Comparison of ENCODE assay signal across 27 mouse cellular contexts in the genomic region with DNA sequence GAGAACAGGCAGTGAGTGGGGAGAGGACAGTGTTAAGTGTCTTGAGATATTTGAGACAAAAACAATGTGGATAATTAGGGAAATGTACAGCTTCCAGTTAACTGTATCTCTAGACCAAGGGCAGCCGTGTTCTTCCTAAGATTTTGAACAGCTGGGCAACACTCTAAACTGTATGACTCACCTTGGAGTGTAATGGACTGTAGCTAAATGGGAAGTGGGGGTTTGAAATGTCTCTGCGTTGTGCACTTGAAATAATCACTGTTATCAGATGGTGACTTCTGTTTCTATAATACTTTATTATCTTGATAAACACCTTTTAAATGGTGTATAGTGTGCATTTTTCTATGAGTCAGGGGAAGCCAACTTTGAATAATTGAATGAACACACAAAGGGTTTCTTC. TPM values are rescaled to one million over a fixed set of nuclear protein-coding genes. Genes with fewer than 3 reads are reported as not detected.
DNase-seq lines count a peak whose midpoint lies in the region; ATAC-seq and TF ChIP-seq lines count a peak whose summit lies in the region.
"Had no signal": no experiment of that assay in that cellular context is flagged by ENCODE, and none has a peak within 500 bp of the region (broad histone marks: within the 10 kb centered on the region; RNA-seq: fewer than 3 reads in every experiment).

No protein-coding gene starts in this region.

- CTCF ChIA-PET in Patski (lab: Charles Lee) = interaction anchor here (1.0 kb wide), 1 partner anchor 83 kb away, joined by 3 read pairs; no protein-coding TSS in a partner anchor

- peak; percentile 41 for ATAC-seq in Patski
- no peak for ATAC-seq in midbrain, embryonic 16.5 days
- ATAC-seq: forebrain, embryonic 14.5 days; intestine, embryonic 15.5 days had no signal

- DNase-seq in layer of hippocampus, adult 2 months (ENCODE audit: low spot score in 2 of 2) = no peak
- DNase-seq in layer of hippocampus, adult 8-10 months (ENCODE audit: low spot score in 2 of 2) = no peak
- DNase-seq in MEL (ENCODE audit: low read depth, low spot score) (peak; percentile 24), Patski (ENCODE audit: low read depth, low spot score) (no peak)
- no peak for DNase-seq in gastrocnemius, postnatal 36 days
- no peak for DNase-seq in spleen, postnatal 14 days (ENCODE audit: low spot score in 2 of 2)
- DNase-seq in adrenal gland, adult 18-20 months (ENCODE audit: low spot score in 2 of 2) = no peak
- DNase-seq: adrenal gland, postnatal 25 days; B cell, adult 2 months; cerebellum, adult 8-10 months; cerebellum, postnatal 36 days; heart, postnatal 10 days; kidney, adult 8-10 months; liver; lung, adult 2 months; lung, postnatal 10 days; right cerebral cortex, postnatal 25 days; thymus, postnatal 14 days had no signal

- H3K4me1 ChIP-seq in MEL (ENCODE audit: control insufficient read depth in 1 of 2, insufficient read depth in 2 of 2, low read length in 2 of 2) = peaks cover 0 to 3% of the 10 kb centered on the region in 2 experiments; a peak in 1 of 4 replicates
- H3K4me1 ChIP-seq in midbrain, embryonic 16.5 days (ENCODE audit: control insufficient read depth, insufficient read depth, low read length) = peaks cover 12% of the 10 kb centered on the region
- H3K4me1 ChIP-seq: intestine, embryonic 15.5 days had no signal

- TF ChIP-seq RAD21 in MEL (IDR thresholded peaks at IDR 0.05; ENCODE audit: low read depth, low read length) = no peak

- in situ Hi-C loops in Patski (cut with MboI; ENCODE audit: low pct_unique_long_range_greater_than_20kb) = loop anchor here (5.0 kb wide), 1 partner anchor 359 kb away; no protein-coding TSS in a partner anchor

- POLR2A ChIA-PET in Patski (lab: Charles Lee) = no interaction called here

- peak overlapping the region; percentile 91 for H3K4me3 ChIP-seq in layer of hippocampus, adult 2 months
- no peak overlapping the region for H3K4me3 ChIP-seq in MEL (ENCODE audit: control insufficient read depth in 1 of 2, insufficient read depth in 1 of 2, low read depth in 2 of 2, low read length in 2 of 2)
- H3K4me3 ChIP-seq in midbrain, embryonic 16.5 days (ENCODE audit: low read depth, low read length) = no peak overlapping the region
- H3K4me3 ChIP-seq: heart, embryonic 13.5 days; intestine, embryonic 15.5 days; neural tube, embryonic 12.5 days had no signal

- H3K9me3 ChIP-seq in MEL (replicated peaks; ENCODE audit: insufficient read depth, low read length) = no peaks in the 10 kb centered on the region
- no peaks in the 10 kb centered on the region for H3K9me3 ChIP-seq in midbrain, embryonic 16.5 days (replicated peaks; ENCODE audit: control insufficient read depth, low read length, poor library complexity, severe bottlenecking)
- H3K9me3 ChIP-seq: heart, embryonic 13.5 days; intestine, embryonic 15.5 days; neural tube, embryonic 12.5 days had no signal

- no peaks in the 10 kb centered on the region for H3K36me3 ChIP-seq in MEL (ENCODE audit: control insufficient read depth in 1 of 2, insufficient read depth in 2 of 2, low read length in 2 of 2)
- H3K36me3 ChIP-seq in midbrain, embryonic 16.5 days (ENCODE audit: control insufficient read depth, insufficient read depth, low read length) = peaks cover 3% of the 10 kb centered on the region; the same call in 1 of the 2 replicates
- H3K36me3 ChIP-seq: heart, embryonic 13.5 days; intestine, embryonic 15.5 days; neural tube, embryonic 12.5 days had no signal

- H3K4me2 ChIP-seq in midbrain, embryonic 16.5 days (ENCODE audit: low read length) = peak overlapping the region; percentile 42
- H3K4me2 ChIP-seq: heart, embryonic 13.5 days; intestine, embryonic 15.5 days had no signal

- TF ChIP-seq POLR2A in MEL (IDR thresholded peaks at IDR 0.05; ENCODE audit: control insufficient read depth in 1 of 2, insufficient read depth in 1 of 2, low read depth in 1 of 2, low read length in 2 of 2, poor library complexity in 1 of 2) = no peak

- H3K79me2 ChIP-seq in MEL (ENCODE audit: control insufficient read depth, insufficient read depth, low read length, poor library complexity) = no peaks in the 10 kb centered on the region

- no peak overlapping the region for H3K27ac ChIP-seq in layer of hippocampus, adult 2 months
- no peak overlapping the region for H3K27ac ChIP-seq in MEL (ENCODE audit: control insufficient read depth, low read depth, low read length)
- no peak overlapping the region for H3K27ac ChIP-seq in midbrain, embryonic 16.5 days (ENCODE audit: low read length)
- H3K27ac ChIP-seq: heart, embryonic 13.5 days; intestine, embryonic 15.5 days; kidney, postnatal 0 days; liver, embryonic 14.5 days; macrophage; neural tube, embryonic 12.5 days had no signal

- no peak overlapping the region for H3K9ac ChIP-seq in MEL (ENCODE audit: control insufficient read depth, low read depth, low read length, poor library complexity, severe bottlenecking)
- H3K9ac ChIP-seq in midbrain, embryonic 16.5 days (ENCODE audit: low read depth, low read length) = no peak overlapping the region
- H3K9ac ChIP-seq: heart, embryonic 13.5 days; intestine, embryonic 15.5 days; liver, embryonic 14.5 days; neural tube, embryonic 12.5 days had no signal

- TF ChIP-seq EP300 in MEL (IDR thresholded peaks at IDR 0.05; ENCODE audit: low read depth in 1 of 2, low read length in 2 of 2) = no peak

- intact Hi-C loops in gastrocnemius, postnatal 36 days (cut with DNase I) = no loop called here

- 67% methylated on average over 2 of the region's 2 CpGs for WGBS in midbrain, embryonic 16.5 days

- H3K27me3 ChIP-seq in MEL (ENCODE audit: control insufficient read depth in 1 of 2, insufficient read depth in 2 of 2, low read length in 2 of 2) (no peaks in the 10 kb centered on the region), Patski (no peaks in the 10 kb centered on the region)
- H3K27me3 ChIP-seq in midbrain, embryonic 16.5 days (ENCODE audit: control insufficient read depth, insufficient read depth, low read depth, low read length) = no peaks in the 10 kb centered on the region
- H3K27me3 ChIP-seq: intestine, embryonic 15.5 days; neural tube, embryonic 12.5 days had no signal

- no peak for TF ChIP-seq CTCF in layer of hippocampus, adult 2 months (conservative IDR thresholded peaks at IDR 0.05)
- TF ChIP-seq CTCF in MEL (IDR thresholded peaks at IDR 0.05 in 2 of 3, conservative IDR thresholded peaks at IDR 0.05 in 1 of 3; ENCODE audit: control insufficient read depth in 1 of 3, insufficient read depth in 1 of 3, low read depth in 2 of 3, low read length in 3 of 3, poor library complexity in 1 of 3, severe bottlenecking in 1 of 3) (no peak), Patski (IDR thresholded peaks at IDR 0.05) (no peak)

TF ChIP-seq in MEL, 35 proteins besides CTCF, POLR2A, EP300 and RAD21:
- TF ChIP-seq GATA1 (IDR thresholded peaks at IDR 0.05; ENCODE audit: low read depth, low read length) = peak; percentile 25; the same call in 1 of the 2 replicates
- TF ChIP-seq SMC3 (IDR thresholded peaks at IDR 0.05; ENCODE audit: low read depth, low read length) = no peak
TF ChIP-seq in MEL: peak in this region for 1.

RNA-seq across cellular contexts. Expression of a gene that starts 4.7 kb away (rescaled TPM):
- 10 to 100 TPM; 63.6 to 70.4 TPM for total RNA-seq in layer of hippocampus, adult 2 months (2021)
- total RNA-seq in layer of hippocampus, adult 8-10 months (2022) = 10 to 100 TPM; 53.5 to 72.9 (median 62.5) TPM
- not detected in 2 replicates for total RNA-seq in MEL (2012; rRNA removed)
- polyA plus RNA-seq in MEL (2012; ENCODE audit: insufficient read depth in 1 of 2, insufficient read length in 2 of 2, low read depth in 1 of 2, low replicate concordance in 2 of 2, missing spikeins in 1 of 2) (not detected), Patski (2021) (8.4 TPM)
- polyA plus RNA-seq in midbrain, embryonic 16.5 days (2015; fragmentation: Nextera tagmentation; extraction: Ambion mirVana) = 114 and 122 TPM in 2 replicates
- under 1 TPM; 0.23 to 0.25 TPM for total RNA-seq in gastrocnemius, postnatal 36 days (2021)
- 10 to 100 TPM; 28.8 to 46.9 TPM for total RNA-seq in adrenal gland, adult 18-20 months (2021)
- total RNA-seq: megakaryocyte-erythroid progenitor cell, adult 5-6 weeks had no signal

Comparison
In these comparisons a context has a peak if more than half of its experiments do, and no peak if none do; other contexts are left out.
1. RNA of a gene that starts 4.7 kb away (total RNA-seq): 63.6 to 70.4 TPM in layer of hippocampus, adult 2 months, 53.5 to 72.9 TPM in layer of hippocampus, adult 8-10 months and 28.8 to 46.9 TPM in adrenal gland, adult 18-20 months; 0.23 to 0.25 TPM in gastrocnemius, postnatal 36 days and not detected in MEL; every median in the first group is over 10 times any median in the second.